Mouse (Mus musculus) lung, postnatal 0 days (tissue): ENCODE data around the gene Ogfod2. TPM values are rescaled to one million over a fixed set of nuclear protein-coding genes. Genes with fewer than 3 reads are reported as not detected.

Experiments used
- ATAC-seq: fragments of 200-750 bp; cut with Nextera tagmentation; 2 replicates; pipeline ENCODE4 v1.8.0; 2017; ENCODE audit warnings: moderate library complexity
- DNase-seq: peaks from one replicate; pipeline ENCODE4 v3.0.0-alpha.2; 2016; ENCODE audit warnings: low spot score
- H3K27ac ChIP-seq: fragments of 300-500 bp; sonication (generic); 2 replicates; pipeline ENCODE4 v1.5.1; 2014; ENCODE audit warnings: antibody characterized with exemption, mild to moderate bottlenecking, low read length, mixed read lengths
- H3K27me3 ChIP-seq: fragments of 300-500 bp; sonication (generic); replicated peaks from 2 replicates; pipeline ENCODE4 v1.6.1; 2014; ENCODE audit warnings: low read length, mixed read lengths; ENCODE audit not compliant: insufficient read depth
- H3K36me3 ChIP-seq: fragments of 300-500 bp; sonication (generic); 2 replicates; pipeline ENCODE4 v1.6.1; 2014; ENCODE audit warnings: low read length, mixed read lengths; ENCODE audit not compliant: insufficient read depth
- H3K4me1 ChIP-seq: fragments of 300-500 bp; sonication (generic); 2 replicates; pipeline ENCODE4 v1.6.1; 2014; ENCODE audit warnings: antibody characterized with exemption, low read depth, low read length, mixed read lengths; ENCODE audit not compliant: insufficient read depth
- H3K4me2 ChIP-seq: fragments of 300-500 bp; sonication (generic); replicated peaks from 2 replicates; pipeline ENCODE4 v1.6.1; 2014; ENCODE audit warnings: low read depth, mild to moderate bottlenecking, low read length, moderate library complexity, mixed read lengths
- H3K4me3 ChIP-seq: fragments of 300-500 bp; sonication (generic); 2 replicates; pipeline ENCODE4 v1.5.1; 2014; ENCODE audit warnings: low read depth, low read length
- H3K9ac ChIP-seq: fragments of 300-500 bp; sonication (generic); replicated peaks from 2 replicates; pipeline ENCODE4 v1.6.1; 2014; ENCODE audit warnings: low read depth, mild to moderate bottlenecking
- H3K9me3 ChIP-seq: fragments of 300-500 bp; sonication (generic); 2 replicates; pipeline ENCODE4 v1.6.1; 2016; ENCODE audit warnings: low read length, mixed read lengths
- CTCF ChIP-seq: IDR thresholded peaks from 2 replicates; pipeline ENCODE4 v1.5.1; 2016; ENCODE audit warnings: antibody characterized with exemption, mild to moderate bottlenecking
- EP300 ChIP-seq: IDR thresholded peaks from 2 replicates; pipeline ENCODE4 v1.6.1; 2016; ENCODE audit warnings: antibody characterized with exemption, mild to moderate bottlenecking, control low read depth
- WGBS: fragments of 180-500 bp; shearing (Covaris S2); extraction: QIAGEN DNeasy Blood & Tissue Kit; methylation state at CpG from one replicate; pipeline ENCODE4 v1.1.7; 2014; 5-methylcytosine and 5-hydroxymethylcytosine counted together
- polyA plus RNA-seq: library from polyadenylated mRNA; unstranded; fragments of >200 nt; fragmentation: Nextera tagmentation; extraction: Ambion mirVana; gene quantifications from 2 replicates; pipeline ENCODE4 v1.2.1, GENCODE M21; 2015

The Ogfod2 gene
- polyA plus RNA-seq, 1 experiment from 2014 or later, result 29.4 TPM

DNA sequence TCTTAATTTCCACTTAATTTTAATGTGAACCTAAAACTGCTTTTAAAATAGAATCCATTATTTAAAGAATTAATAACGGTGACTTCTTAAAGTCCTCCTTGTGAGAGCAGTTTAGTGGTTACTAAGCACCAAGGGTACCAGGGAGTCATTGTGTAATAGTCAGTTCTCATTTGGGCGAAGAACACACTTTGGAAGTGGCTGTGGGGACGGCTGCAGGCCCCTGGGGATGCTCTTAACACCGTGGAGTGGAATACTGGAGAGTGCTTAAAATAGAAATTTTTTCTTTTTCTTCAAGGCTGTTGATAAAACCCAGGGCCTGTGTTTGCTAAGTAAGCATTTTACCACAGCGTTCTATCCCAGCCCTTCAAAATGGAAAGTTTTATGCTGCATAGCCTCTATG lies 43.8 kb downstream of the Ogfod2 start:
- 48% methylated on average over 5 of the region's 5 CpGs for WGBS
- ATAC-seq (peak; percentile 74), DNase-seq (peak; percentile 85)
- Histone ChIP-seq H3K4me2 (no peak overlapping the region), H3K36me3 (no peaks in the 10 kb centered on the region), H3K27ac (no peak overlapping the region), H3K27me3 (no peaks in the 10 kb centered on the region), H3K4me3 (no peak overlapping the region), H3K4me1 (peaks cover 11% of the 10 kb centered on the region), H3K9me3 (no peaks in the 10 kb centered on the region), H3K9ac (no peak overlapping the region)
- TF ChIP-seq EP300 (peak; percentile 58), CTCF (no peak)

DNA sequence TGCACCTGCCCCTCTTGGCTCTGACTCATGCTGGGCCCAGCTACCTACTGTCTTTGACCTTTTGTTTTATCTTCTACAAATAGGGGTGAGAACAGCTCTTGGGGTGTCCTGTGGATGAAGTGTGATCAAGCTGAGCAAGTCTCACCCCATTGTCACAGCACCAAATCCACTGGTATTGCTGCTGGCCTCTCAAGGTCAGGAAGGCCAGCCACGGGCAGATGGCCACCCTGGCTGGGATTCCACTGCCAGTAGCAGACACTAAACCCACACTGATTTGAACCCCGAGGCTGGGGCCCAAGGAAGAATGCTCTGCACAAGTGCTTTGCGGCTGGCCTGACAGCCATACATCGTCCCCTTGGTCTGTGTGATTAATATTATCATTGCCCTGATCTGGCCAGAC lies 46.2 kb downstream of the Ogfod2 start:
- H3K27me3 ChIP-seq, result no peaks in the 10 kb centered on the region
- no peak overlapping the region for H3K27ac ChIP-seq
- H3K9ac ChIP-seq, result no peak overlapping the region
- no peaks in the 10 kb centered on the region for H3K9me3 ChIP-seq
- no peak overlapping the region for H3K4me2 ChIP-seq
- no peak overlapping the region for H3K4me3 ChIP-seq
- WGBS, result 77% methylated on average over 4 of the region's 4 CpGs
- DNase-seq (no peak), ATAC-seq (no peak)
- H3K36me3 ChIP-seq, result no peaks in the 10 kb centered on the region
- peaks cover 10% of the 10 kb centered on the region for H3K4me1 ChIP-seq
- no peak for TF ChIP-seq CTCF
- TF ChIP-seq EP300, result no peak

DNA sequence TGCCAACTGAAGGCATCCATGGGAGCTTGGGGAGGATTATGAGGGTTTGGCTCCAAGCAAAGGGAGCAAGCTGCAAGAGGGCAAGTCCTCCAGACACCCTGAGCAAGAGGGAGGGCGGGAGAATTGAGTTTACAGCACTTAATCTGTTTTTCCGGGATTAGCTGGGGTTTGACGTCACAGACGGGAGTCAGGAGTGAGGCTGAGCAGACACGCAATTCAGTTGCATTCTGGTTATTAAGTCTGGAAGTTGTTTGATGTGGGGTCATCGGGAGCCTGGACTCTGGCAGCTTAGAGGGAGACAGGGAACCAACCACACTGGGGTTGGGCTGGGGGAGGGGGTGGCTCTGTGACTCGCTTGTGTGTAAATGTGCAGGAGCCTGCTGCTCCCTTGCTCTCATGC lies 47.4 kb downstream of the Ogfod2 start:
- H3K36me3 ChIP-seq, result no peaks in the 10 kb centered on the region
- H3K27me3 ChIP-seq, result no peaks in the 10 kb centered on the region
- no peak overlapping the region for H3K9ac ChIP-seq
- H3K4me1 ChIP-seq, result peaks cover 8% of the 10 kb centered on the region
- H3K4me3 ChIP-seq, result no peak overlapping the region
- no peaks in the 10 kb centered on the region for H3K9me3 ChIP-seq
- H3K4me2 ChIP-seq, result no peak overlapping the region
- DNase-seq (peak; percentile 36), ATAC-seq (no peak)
- 53% methylated on average over 7 of the region's 7 CpGs for WGBS
- no peak overlapping the region for H3K27ac ChIP-seq
- TF ChIP-seq EP300, result no peak
- TF ChIP-seq CTCF, result no peak

DNA sequence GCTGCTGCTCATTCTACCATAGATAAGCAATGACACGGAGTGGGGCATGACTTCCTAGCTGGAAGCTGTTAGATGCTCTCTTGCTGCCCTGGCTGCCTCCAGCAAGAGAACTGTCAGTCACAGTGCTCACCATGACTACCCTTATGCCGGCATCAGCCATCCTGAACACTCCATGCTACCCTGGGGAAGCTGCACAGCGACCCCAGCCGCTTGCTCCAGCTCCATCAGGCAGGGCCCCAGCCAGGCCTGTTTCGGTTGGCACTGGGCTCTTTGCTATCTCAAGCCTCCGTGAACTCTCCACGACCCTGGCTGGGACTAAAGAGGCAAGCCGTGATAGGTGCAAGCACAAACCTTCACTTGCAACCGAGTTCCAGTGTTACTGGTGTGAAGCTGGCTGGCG lies 49.7 kb downstream of the Ogfod2 start:
- Histone ChIP-seq H3K4me1 (peaks cover 11% of the 10 kb centered on the region), H3K4me3 (no peak overlapping the region), H3K27me3 (no peaks in the 10 kb centered on the region), H3K9me3 (no peaks in the 10 kb centered on the region), H3K4me2 (no peak overlapping the region), H3K27ac (no peak overlapping the region), H3K9ac (no peak overlapping the region), H3K36me3 (no peaks in the 10 kb centered on the region)
- TF ChIP-seq EP300 (no peak), CTCF (no peak)
- DNase-seq (no peak), ATAC-seq (peak; percentile 32; the same call in 1 of the 2 replicates)
- WGBS, result 25% methylated on average over 10 of the region's 10 CpGs

DNA sequence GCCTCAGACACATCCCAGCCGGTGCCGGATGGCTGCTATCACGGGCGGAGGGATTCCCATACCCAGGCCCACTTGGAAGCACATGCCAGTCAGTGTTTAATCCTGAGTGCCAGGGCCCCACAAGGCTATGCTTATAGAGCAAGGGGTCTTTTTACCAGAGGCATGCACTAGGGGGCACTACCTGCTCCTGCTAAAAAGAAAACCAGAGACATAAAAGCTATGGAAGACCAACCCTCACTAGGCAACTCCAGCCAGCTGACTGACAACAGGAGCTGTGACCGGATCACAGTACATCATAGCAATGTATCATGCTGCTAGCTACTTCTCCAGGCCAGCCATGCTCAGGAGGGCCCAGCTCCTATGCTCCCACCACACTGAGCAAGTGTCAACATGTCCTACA lies 50.5 kb downstream of the Ogfod2 start:
- no peak overlapping the region for H3K4me3 ChIP-seq
- H3K27ac ChIP-seq, result no peak overlapping the region
- H3K36me3 ChIP-seq, result no peaks in the 10 kb centered on the region
- H3K9ac ChIP-seq, result no peak overlapping the region
- no peak overlapping the region for H3K4me2 ChIP-seq
- H3K4me1 ChIP-seq, result peaks cover 11% of the 10 kb centered on the region
- no peaks in the 10 kb centered on the region for H3K27me3 ChIP-seq
- peak; percentile 56 for ATAC-seq
- TF ChIP-seq EP300 (no peak), CTCF (peak; percentile 85)
- DNase-seq, result peak; percentile 84
- H3K9me3 ChIP-seq, result no peaks in the 10 kb centered on the region
- WGBS, result 57% methylated on average over 5 of the region's 5 CpGs

DNA sequence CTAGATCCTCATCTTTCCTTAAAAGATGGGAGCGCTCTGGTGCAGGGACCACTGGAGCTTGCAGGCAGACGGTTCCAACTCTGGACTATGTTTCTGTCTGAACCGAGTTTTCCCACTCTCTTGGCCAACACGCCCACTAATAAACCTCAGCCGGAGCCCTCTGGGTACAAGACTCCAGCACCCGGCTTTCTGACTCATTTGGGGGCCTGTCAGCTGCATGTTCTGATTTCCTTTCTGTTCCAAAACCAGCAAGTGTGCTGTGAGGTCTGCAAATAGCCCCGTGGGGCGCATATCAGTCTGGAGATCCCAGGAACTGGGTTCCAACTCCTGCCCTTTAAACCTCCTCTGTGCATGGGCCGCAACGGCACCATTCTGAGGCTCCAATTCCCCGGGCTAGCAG lies 51.3 kb downstream of the Ogfod2 start:
- 78% methylated on average over 11 of the region's 11 CpGs for WGBS
- no peak for TF ChIP-seq CTCF
- no peak for TF ChIP-seq EP300
- Histone ChIP-seq H3K9ac (no peak overlapping the region), H3K9me3 (no peaks in the 10 kb centered on the region), H3K27ac (no peak overlapping the region), H3K27me3 (no peaks in the 10 kb centered on the region), H3K36me3 (no peaks in the 10 kb centered on the region), H3K4me1 (peaks cover 7% of the 10 kb centered on the region), H3K4me3 (no peak overlapping the region), H3K4me2 (no peak overlapping the region)
- ATAC-seq (no peak), DNase-seq (no peak)

Other genes with a start within 250 kb of the Ogfod2 start
- gene Hcar2, start 246.8 kb upstream of the Ogfod2 start, polyA plus RNA-seq, result 3.7 and 5.4 TPM in 2 replicates
- 0.53 and 0.55 TPM in 2 replicates for gene Hcar1, start 232.3 kb upstream of the Ogfod2 start, polyA plus RNA-seq
- gene Denr, start 205.1 kb upstream of the Ogfod2 start, polyA plus RNA-seq, result 70.7 and 87.3 TPM in 2 replicates
- 0.24 and 1.2 TPM in 2 replicates for gene Gm43518, start 184.9 kb upstream of the Ogfod2 start, polyA plus RNA-seq
- 5.9 and 6.3 TPM in 2 replicates for gene Ccdc62, start 181.6 kb upstream of the Ogfod2 start, polyA plus RNA-seq
- gene Hip1r, start 138.7 kb upstream of the Ogfod2 start, polyA plus RNA-seq, result 20.0 and 22.7 TPM in 2 replicates
- gene Vps37b, start 80.0 kb upstream of the Ogfod2 start, polyA plus RNA-seq, result 28.5 and 31.0 TPM in 2 replicates
- gene Abcb9, start 16.5 kb upstream of the Ogfod2 start, polyA plus RNA-seq, result 2.6 and 3.1 TPM in 2 replicates
- 92.2 and 99.7 TPM in 2 replicates for gene Arl6ip4, start 3.8 kb downstream of the Ogfod2 start, polyA plus RNA-seq
- gene Pitpnm2, start 137.5 kb downstream of the Ogfod2 start, polyA plus RNA-seq, result 9.2 and 10.5 TPM in 2 replicates
- gene Mphosph9, start 215.7 kb downstream of the Ogfod2 start, polyA plus RNA-seq, result 3.2 and 3.4 TPM in 2 replicates
- gene 2810006K23Rik, start 215.8 kb downstream of the Ogfod2 start, polyA plus RNA-seq, result 6.1 and 7.7 TPM in 2 replicates